Mouse (Mus musculus): ENCODE results near the gene Vrk2.

GRCm38 (mm10) chr11:26537816-26538215, 56.0 kb downstream of the Vrk2 start:
- TF ChIP-seq CTCF (IDR thresholded peaks at IDR 0.05; ENCODE audit: borderline replicate concordance, extremely low read depth, insufficient read depth, insufficient read length) (no peak), POLR2A (IDR thresholded peaks at IDR 0.05; ENCODE audit: borderline replicate concordance, extremely low read depth, insufficient read depth, insufficient read length, poor library complexity, severe bottlenecking) (no peak)
